Mouse (Mus musculus) G1E (cell line): Measurements from ENCODE around the gene Kras.

ENCODE experiments used
- CTCF ChIP-seq: IDR thresholded peaks from 2 replicates; pipeline ENCODE4 v1.5.1; 2012; ENCODE audit warnings: low read depth, low read length, inconsistent platforms, mixed read lengths
- GATA1 ChIP-seq: IDR thresholded peaks from 2 replicates; pipeline ENCODE4 v1.6.1; 2012; ENCODE audit warnings: borderline replicate concordance, low read length, inconsistent platforms, mixed read lengths
- POLR2AphosphoS5 ChIP-seq: IDR thresholded peaks from 2 replicates; pipeline ENCODE4 v1.6.1; 2012; ENCODE audit warnings: low read depth, low read length, inconsistent platforms; ENCODE audit not compliant: insufficient replicate concordance
- TAL1 ChIP-seq: conservative IDR thresholded peaks from 2 replicates; pipeline ENCODE4 v1.6.1; 2012; ENCODE audit warnings: low read depth, low read length, inconsistent platforms, mixed read lengths

DNA sequence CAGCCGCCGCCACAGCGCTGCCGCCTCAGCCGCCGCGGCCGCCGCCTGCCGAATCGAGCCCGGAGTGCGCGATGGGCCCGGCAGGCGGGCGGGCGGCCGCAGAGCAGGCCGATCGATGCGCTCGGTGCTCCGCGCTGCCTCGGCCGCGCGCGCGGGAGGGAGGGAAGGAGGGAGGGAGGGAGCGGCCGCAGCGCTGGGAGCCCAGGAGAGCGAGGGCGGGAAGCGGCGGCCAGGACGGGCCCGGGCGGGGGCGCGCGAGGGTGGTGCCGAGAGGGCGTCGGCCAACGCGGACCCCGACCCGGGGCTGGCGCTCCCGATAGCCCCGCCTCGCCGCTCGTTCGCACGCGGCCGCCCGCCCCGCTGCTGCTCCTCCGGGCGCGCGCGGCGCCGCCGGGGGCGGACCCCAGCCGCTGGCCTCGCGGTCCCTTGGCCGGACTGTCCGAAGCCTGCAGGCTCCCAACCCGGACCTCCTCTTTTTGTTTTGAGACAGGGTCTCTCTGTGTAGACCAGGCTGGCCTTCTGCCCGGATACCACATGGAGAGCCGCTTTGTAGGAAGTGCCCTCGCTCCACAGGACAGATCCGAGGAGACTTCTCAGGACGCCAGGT lies at the start of gene Kras:
- TF ChIP-seq GATA1, result no peak
- TF ChIP-seq CTCF, result no peak
- no peak for TF ChIP-seq TAL1
- no peak for TF ChIP-seq POLR2AphosphoS5
